Mouse (Mus musculus): Measurements from ENCODE around the gene Mrpl28. TPM values are rescaled to one million over a fixed set of nuclear protein-coding genes. Genes with fewer than 3 reads are reported as not detected.
"Not testable (repeated sequence)": the region's sequence is repeated elsewhere in the genome, so short reads cannot be mapped to it uniquely, and the experiment has no call there.

Gene Mrpl28
- total RNA-seq, 2 experiments from 2014 or later: 130 to 133 TPM

GRCm38 (mm10) chr17:26114461-26114860 lies 8.8 kb upstream of the Mrpl28 start:
- DNase-seq (ENCODE audit: low spot score); intact Hi-C loops (cut with DNase I): not testable (repeated sequence)

DNA sequence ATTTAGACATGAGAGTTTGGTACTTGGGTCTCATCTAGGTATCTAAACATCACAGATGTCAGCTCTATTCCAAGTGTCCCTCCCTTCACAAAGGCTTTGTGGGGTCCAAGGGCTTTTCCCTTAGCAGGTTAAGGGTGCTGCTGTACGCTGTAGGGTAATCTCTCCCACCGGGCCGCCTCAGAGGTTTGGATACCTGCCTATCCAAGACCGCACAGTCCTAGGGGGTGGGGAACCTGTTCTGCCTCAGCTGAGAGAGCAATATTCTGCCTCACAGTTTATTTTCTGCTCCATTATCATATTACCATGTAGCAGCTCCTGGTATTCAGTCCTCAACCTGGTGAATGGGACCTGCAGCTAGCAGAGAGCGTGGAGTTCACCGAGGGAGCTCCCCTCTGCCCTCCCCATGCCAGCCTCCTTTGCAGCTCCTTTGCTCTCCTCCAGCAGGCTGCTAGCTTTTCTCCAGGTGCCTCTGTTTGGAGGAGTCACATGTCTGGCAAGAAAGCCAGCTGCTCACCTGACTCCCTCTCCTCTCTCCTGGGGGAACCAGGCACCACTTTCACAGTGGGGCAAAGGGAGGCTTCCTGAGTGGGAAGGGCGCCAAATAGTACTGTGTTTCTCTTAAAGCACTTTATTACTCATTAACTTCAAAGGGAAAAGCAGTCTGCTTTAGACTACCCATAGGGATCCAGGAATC lies 7.9 kb upstream of the Mrpl28 start:
- intact Hi-C loops (cut with DNase I): no loop called here
- no peak for DNase-seq (ENCODE audit: low spot score)

- no peak for DNase-seq (ENCODE audit: low spot score)
- intact Hi-C loops (cut with DNase I): no loop called here
These were observed 7.3 kb upstream of the Mrpl28 start for GRCm38 (mm10) chr17:26115956-26116487.

- no peak for DNase-seq (ENCODE audit: low spot score)
- intact Hi-C loops (cut with DNase I): no loop called here
These were observed 6.6 kb upstream of the Mrpl28 start for GRCm38 (mm10) chr17:26116503-26117258.

DNA sequence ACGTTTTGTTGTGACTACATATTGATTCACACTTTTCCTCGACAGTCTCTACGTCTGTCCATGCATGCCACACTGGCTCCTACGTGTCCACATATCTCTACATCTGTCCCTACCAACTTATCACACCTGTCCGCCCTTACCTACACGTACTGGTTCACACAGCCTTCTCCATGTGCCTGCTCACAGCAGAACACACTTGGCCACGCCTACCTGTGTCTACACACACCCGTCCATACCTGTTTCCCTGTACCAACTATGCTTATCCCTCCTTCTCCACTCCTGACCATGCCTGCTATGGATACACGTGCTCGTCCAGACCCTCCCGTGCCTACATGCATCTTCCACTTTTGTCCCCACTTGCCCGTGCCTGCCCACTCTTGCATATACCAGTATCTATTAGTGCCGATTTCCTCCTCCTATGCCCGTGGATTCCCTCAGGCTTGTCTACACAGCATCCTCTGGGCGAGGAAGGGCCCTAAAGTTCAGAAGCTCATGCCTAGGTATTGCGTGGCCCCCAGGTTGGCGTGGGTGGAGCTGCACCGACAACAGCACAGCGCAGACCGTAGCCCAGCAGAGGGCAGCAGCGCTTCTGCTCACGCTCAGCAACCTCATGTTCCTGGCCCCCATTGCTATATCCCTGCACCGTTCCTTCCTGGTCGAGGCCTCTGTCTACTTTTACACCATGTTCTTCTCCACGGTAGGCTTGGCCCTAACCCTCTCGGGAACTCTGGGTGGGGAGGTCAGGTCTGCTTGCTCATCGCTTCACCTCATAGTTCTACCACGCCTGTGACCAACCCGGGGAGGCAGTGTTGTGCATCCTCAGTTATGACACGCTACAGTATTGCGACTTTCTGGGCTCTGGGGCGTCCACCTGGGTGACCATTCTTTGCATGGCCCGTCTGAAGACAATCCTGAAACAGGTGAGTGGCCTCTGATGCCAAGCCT lies 3.3 kb upstream of the Mrpl28 start:
- DNase-seq (ENCODE audit: low spot score): no peak
- intact Hi-C loops (cut with DNase I): loop anchor here (5.0 kb wide), 1 partner anchor 122 kb away; the partner anchor contains the start of gene Fam234a

DNA sequence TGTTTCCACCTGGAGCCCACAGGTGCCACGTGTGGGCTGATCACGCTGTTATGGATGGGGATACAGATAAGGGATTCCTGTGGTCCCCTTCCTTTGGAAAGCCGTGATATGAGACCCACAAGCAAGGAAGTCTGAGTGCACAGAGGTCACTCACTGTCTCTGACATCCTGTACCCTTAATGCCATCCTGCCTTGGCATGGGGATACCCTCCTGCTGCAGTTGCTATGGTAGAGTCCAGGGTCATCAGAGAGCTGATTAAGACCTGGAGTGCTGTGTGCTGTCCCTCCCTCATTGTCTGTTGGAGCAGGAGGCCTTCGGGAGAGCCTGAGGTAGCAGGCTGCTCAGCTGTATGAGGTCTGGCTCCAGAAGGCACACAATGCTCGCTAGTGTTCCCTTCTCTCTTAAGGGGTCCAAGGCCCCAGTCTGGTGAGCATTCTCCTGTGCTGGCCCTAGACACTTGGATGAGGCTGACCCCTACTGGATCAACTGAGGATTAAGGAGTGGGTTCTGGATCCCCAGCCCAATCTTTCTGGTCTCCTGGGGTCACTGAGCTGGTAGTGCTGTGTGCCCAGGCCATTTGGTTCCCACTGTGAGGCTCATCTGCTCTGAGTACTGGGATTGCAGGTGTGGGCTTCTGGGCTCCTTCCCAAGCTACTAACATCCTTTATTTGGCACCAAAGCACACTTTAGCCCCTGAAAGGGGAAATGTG lies 714 bp upstream of the Mrpl28 start:
- DNase-seq (ENCODE audit: low spot score): no peak
- intact Hi-C loops (cut with DNase I): loop anchor here (1.0 to 5.0 kb wide), 2 partner anchors 16 to 120 kb away; partner anchors contain the start of genes Axin1 and Fam234a

GRCm38 (mm10) chr17:26124560-26124959 lies 1.3 kb downstream of the Mrpl28 start:
- intact Hi-C loops (cut with DNase I): loop anchor here (5.0 kb wide), 1 partner anchor 118 kb away; the partner anchor contains the start of gene Fam234a

GRCm38 (mm10) chr17:26125226-26125625 lies 1.9 kb downstream of the Mrpl28 start:
- no peak for DNase-seq (ENCODE audit: low spot score)
- intact Hi-C loops (cut with DNase I): no loop called here

More at GRCm38 (mm10) chr17:26124560-26124959, 1.3 kb downstream of the Mrpl28 start:
- no peak for DNase-seq (ENCODE audit: low spot score)

DNA sequence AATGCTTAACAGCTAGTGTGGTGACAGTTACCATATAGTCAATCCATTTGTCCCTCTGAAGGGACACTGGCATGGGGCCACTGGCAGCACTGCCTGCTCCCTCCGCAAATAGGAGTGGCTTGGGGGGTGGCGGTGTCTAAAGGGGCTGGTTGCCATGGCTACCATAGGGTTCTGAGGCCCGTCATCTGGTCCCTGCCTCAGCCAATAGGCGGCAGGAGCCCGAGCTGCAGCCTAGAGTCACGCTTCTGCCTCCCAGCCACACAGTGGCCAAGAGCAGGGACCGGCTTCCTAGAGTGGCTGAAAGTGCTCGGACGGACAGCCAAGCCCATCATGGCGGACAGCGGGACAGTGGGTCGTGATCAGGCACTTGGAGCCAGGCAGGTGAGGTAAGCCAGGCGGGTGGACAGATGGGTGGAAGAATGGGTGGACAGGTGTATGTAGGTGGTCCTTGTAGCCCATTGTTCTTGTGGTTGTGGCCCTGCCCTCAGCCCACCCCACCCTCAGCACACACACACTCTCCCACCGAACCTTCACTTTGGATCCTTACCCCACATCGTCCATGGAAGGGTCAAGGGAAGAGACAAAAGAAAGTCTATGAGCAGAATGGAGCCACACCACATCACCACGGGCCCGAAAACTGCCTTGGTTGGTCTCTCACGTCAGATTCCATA lies 7.9 kb downstream of the Mrpl28 start:
- no peak for DNase-seq (ENCODE audit: low spot score)
- intact Hi-C loops (cut with DNase I): no loop called here

- intact Hi-C loops (cut with DNase I): no loop called here
- DNase-seq (ENCODE audit: low spot score): no peak
These were observed 8.9 kb downstream of the Mrpl28 start for GRCm38 (mm10) chr17:26131856-26132853.

DNA sequence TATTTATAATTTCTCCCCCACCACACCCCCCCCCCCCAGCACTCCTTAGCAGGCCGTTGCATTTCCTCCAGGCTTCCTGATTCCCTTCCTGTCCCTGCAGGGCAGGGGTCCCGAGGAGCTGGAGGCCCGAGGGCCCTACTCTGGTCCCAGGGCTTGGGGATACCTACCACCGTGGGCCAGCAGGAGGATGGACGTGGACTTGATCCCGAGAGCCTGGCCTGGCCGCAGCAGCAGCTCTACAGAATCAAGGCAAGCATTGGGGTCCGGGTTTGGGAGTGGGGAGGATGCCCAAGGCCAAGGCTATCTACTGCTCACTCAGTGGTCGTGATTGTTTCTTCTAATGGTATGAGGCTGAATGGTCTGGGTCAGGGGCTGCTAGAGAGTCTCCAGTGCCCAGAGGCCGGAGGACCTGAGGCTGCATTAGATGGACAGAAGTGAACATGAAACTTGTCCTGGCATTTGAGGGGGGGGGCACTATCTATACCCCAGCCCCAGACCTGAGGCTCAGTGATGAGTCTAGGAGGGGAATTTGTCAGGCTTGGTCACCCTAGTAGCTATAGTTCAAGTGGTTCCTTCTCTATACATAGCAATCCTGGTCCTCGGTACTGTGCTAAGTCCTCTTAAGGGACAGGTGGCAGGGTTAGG lies 13.9 kb downstream of the Mrpl28 start:
- no peak for DNase-seq (ENCODE audit: low spot score)
- intact Hi-C loops (cut with DNase I): no loop called here

- intact Hi-C loops (cut with DNase I): loop anchor here (1.0 to 2.0 kb wide), 2 partner anchors 14 to 105 kb away; partner anchors contain the start of gene Mrpl28
- no peak for DNase-seq (ENCODE audit: low spot score)
These were observed 14.4 kb downstream of the Mrpl28 start for GRCm38 (mm10) chr17:26137751-26138130.

- intact Hi-C loops (cut with DNase I): loop anchor here (1.0 to 2.0 kb wide), 2 partner anchors 15 to 104 kb away; partner anchors contain the start of gene Mrpl28
These were observed 15.0 kb downstream of the Mrpl28 start, which contains the start of gene Axin1 for GRCm38 (mm10) chr17:26138239-26138836. Gene Axin1, plus strand, starts transcription at chr17:26138688.

GRCm38 (mm10) chr17:26138901-26139381 lies 15.6 kb downstream of the Mrpl28 start:
- no peak for DNase-seq (ENCODE audit: low spot score)

More at GRCm38 (mm10) chr17:26138239-26138836, 15.0 kb downstream of the Mrpl28 start, which contains the start of gene Axin1:
- DNase-seq (ENCODE audit: low spot score): peak; percentile 86

DNA sequence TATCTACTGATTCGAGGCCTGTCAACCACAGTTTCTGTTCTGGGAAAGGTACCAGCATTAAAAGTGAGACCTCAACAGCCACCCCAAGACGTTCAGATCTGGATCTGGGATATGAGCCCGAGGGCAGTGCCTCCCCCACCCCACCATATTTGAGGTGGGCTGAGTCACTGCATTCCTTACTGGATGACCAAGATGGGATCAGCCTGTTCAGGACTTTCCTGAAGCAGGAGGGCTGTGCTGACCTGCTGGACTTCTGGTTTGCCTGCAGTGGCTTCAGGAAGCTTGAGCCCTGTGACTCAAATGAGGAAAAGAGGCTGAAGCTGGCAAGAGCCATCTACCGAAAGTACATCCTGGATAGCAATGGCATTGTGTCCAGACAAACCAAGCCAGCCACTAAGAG lies 19.5 kb downstream of the Mrpl28 start:
- intact Hi-C loops (cut with DNase I): no loop called here

More at GRCm38 (mm10) chr17:26138901-26139381, 15.6 kb downstream of the Mrpl28 start:
- intact Hi-C loops (cut with DNase I): loop anchor here (1.0 to 2.0 kb wide), 2 partner anchors 16 to 104 kb away; partner anchors contain the start of gene Mrpl28

DNA sequence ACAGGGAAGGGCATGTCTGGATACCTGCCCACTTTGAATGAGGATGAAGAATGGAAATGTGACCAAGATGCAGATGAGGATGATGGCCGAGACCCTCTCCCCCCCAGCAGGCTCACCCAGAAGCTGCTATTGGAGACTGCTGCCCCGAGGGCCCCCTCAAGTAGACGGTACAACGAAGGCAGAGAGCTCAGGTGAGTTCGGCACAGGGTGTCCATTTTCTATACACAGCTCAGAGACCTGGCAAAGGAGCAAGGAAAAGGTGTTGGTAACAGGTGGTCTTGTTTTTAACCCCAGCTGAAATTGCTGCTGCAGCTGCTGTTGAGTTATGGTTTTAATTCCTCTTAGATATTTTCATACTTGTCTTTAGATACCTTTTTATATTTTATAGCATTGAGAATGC lies 20.1 kb downstream of the Mrpl28 start:
- intact Hi-C loops (cut with DNase I): no loop called here
- DNase-seq (ENCODE audit: low spot score): no peak

More for the DNA sequence above, 19.5 kb downstream of the Mrpl28 start:
- DNase-seq (ENCODE audit: low spot score): no peak
